Mouse (Mus musculus) olfactory bulb, adult 2 months (tissue): ENCODE results near the gene Nhs.

Experiments used
- CTCF ChIP-seq: fragments of 200-500 bp; IDR thresholded peaks from 2 replicates; pipeline ENCODE4 v1.5.1; 2012; ENCODE audit warnings: low read depth, mild to moderate bottlenecking, low read length, moderate library complexity; ENCODE audit not compliant: insufficient read depth
- POLR2A ChIP-seq: fragments of 200-500 bp; IDR thresholded peaks from 2 replicates; pipeline ENCODE4 v1.6.1; 2012; ENCODE audit warnings: mild to moderate bottlenecking, low read depth, low read length, moderate library complexity; ENCODE audit not compliant: insufficient read depth

DNA sequence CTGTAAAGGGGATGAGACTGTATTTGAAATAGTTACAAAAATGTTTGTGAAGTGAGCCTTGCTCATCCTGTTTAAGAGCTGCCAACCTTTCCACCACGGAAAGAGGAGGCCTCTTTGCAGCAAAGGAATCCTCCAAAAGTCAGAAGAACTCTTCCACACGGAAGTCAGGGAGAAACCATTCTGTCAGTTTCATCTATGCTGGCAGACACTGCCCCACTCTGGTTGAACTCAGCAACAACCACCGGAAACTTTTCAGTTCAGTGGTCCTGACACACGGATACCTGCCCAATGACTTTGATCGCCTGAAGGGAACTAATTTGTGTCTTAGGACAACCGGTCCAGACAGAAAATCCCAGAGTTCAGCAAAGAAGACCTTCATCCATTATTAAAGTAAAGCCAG, 369.3 kb downstream of the Nhs start:
- no peak for TF ChIP-seq POLR2A
- TF ChIP-seq CTCF: no peak
